Mouse (Mus musculus) limb, embryonic 14.5 days (tissue): ENCODE data around the gene Dhrs4. TPM values are rescaled to one million over a fixed set of nuclear protein-coding genes. Genes with fewer than 3 reads are reported as not detected.
A peak's percentile ranks its signal among the peaks of the same experiment; 100 is the strongest.

ENCODE experiments used
- ATAC-seq: fragments of 200-750 bp; cut with Nextera tagmentation; 2 replicates; pipeline ENCODE4 v1.8.0; 2017; ENCODE audit warnings: low read depth, moderate number of reproducible peaks, moderate TSS enrichment; ENCODE audit not compliant: low FRiP score
- DNase-seq: peaks from one replicate; pipeline ENCODE4 v3.0.0-alpha.2; 2015; ENCODE audit warnings: low spot score
- H3K27ac ChIP-seq: fragments of 300-500 bp; sonication (generic); replicated peaks from 2 replicates; pipeline ENCODE4 v1.5.1; 2014; ENCODE audit warnings: low read depth, mild to moderate bottlenecking, low read length, moderate library complexity, mixed read lengths
- H3K27me3 ChIP-seq: fragments of 300-500 bp; sonication (generic); 2 replicates; pipeline ENCODE4 v1.6.1; 2014; ENCODE audit warnings: low read length, mixed read lengths; ENCODE audit not compliant: control insufficient read depth, insufficient read depth
- H3K36me3 ChIP-seq: fragments of 300-500 bp; sonication (generic); 2 replicates; pipeline ENCODE4 v1.6.1; 2014; ENCODE audit warnings: mild to moderate bottlenecking, low read length, moderate library complexity, mixed read lengths; ENCODE audit not compliant: control insufficient read depth, insufficient read depth
- H3K4me1 ChIP-seq: fragments of 300-500 bp; sonication (generic); 2 replicates; pipeline ENCODE4 v1.6.1; 2014; ENCODE audit warnings: antibody characterized with exemption, low read length, mixed read lengths; ENCODE audit not compliant: control insufficient read depth, insufficient read depth
- H3K4me2 ChIP-seq: fragments of 300-500 bp; sonication (generic); replicated peaks from 2 replicates; pipeline ENCODE4 v1.6.1; 2014; ENCODE audit warnings: low read depth, mild to moderate bottlenecking, low read length, moderate library complexity; ENCODE audit not compliant: severe bottlenecking
- H3K4me3 ChIP-seq: fragments of 300-500 bp; sonication (generic); replicated peaks from 2 replicates; pipeline ENCODE4 v1.5.1; 2014; ENCODE audit warnings: low read length
- H3K9ac ChIP-seq: fragments of 300-500 bp; sonication (generic); 2 replicates; pipeline ENCODE4 v1.6.1; 2014; ENCODE audit warnings: mild to moderate bottlenecking, low read depth, low read length, moderate library complexity; ENCODE audit not compliant: severe bottlenecking
- H3K9me3 ChIP-seq: fragments of 300-500 bp; sonication (generic); 2 replicates; pipeline ENCODE4 v1.6.1; 2016; ENCODE audit warnings: low read length; ENCODE audit not compliant: control insufficient read depth
- POLR2A ChIP-seq: fragments of 200-500 bp; IDR thresholded peaks from 2 replicates; pipeline ENCODE4 v1.8.0; 2012; ENCODE audit warnings: inconsistent platforms, mild to moderate bottlenecking, moderate library complexity, borderline replicate concordance; ENCODE audit not compliant: insufficient read depth, insufficient read length; ENCODE audit errors: extremely low read depth
- WGBS: fragments of 180-500 bp; shearing (Covaris S2); extraction: QIAGEN DNeasy Blood & Tissue Kit; methylation state at CpG from one replicate; pipeline ENCODE4 v1.1.7; 2014; 5-methylcytosine and 5-hydroxymethylcytosine counted together
- polyA plus RNA-seq, 2 experiments: library from polyadenylated mRNA; depleted of rRNA in 1 of 2; stranded (reverse) in 1 of 2; unstranded in 1 of 2; fragments of >200 nt; fragmentation: Nextera tagmentation in 1 of 2; extraction: Ambion mirVana in 1 of 2; gene quantifications; 2 replicates each; pipeline versions ENCODE4 v1.2.1 to v1.2.3; 2012 to 2014

Gene Dhrs4
- polyA plus RNA-seq, 2 experiments, result 48.4 to 58.6 TPM

GRCm38 (mm10) chr14:55527940-55528339, 49.4 kb downstream of the Dhrs4 start:
- peak; percentile 32 for DNase-seq

GRCm38 (mm10) chr14:55536116-55536745, 57.7 kb downstream of the Dhrs4 start:
- H3K9me3 ChIP-seq, result no peaks in the 10 kb centered on the region
- no peak for TF ChIP-seq POLR2A
- H3K36me3 ChIP-seq, result no peaks in the 10 kb centered on the region
- ATAC-seq, result no peak
- H3K4me2 ChIP-seq, result no peak overlapping the region
- 47% methylated on average over 6 of the region's 6 CpGs for WGBS
- H3K4me3 ChIP-seq, result no peak overlapping the region
- no peak for DNase-seq
- peaks cover 4% of the 10 kb centered on the region for H3K4me1 ChIP-seq
- no peak overlapping the region for H3K27ac ChIP-seq
- no peak overlapping the region for H3K9ac ChIP-seq
- H3K27me3 ChIP-seq, result no peaks in the 10 kb centered on the region

More at GRCm38 (mm10) chr14:55527940-55528339, 49.4 kb downstream of the Dhrs4 start:
- no peak for TF ChIP-seq POLR2A
- Histone ChIP-seq H3K27ac (no peak overlapping the region), H3K9ac (no peak overlapping the region), H3K4me3 (no peak overlapping the region), H3K9me3 (no peaks in the 10 kb centered on the region), H3K36me3 (no peaks in the 10 kb centered on the region), H3K4me2 (no peak overlapping the region), H3K4me1 (no peaks in the 10 kb centered on the region), H3K27me3 (peaks cover 5% of the 10 kb centered on the region; the same call in 1 of the 2 replicates)
- no peak for ATAC-seq
- WGBS, result 16% methylated on average over 3 of the region's 3 CpGs

Other genes with a start within 250 kb of the Dhrs4 start
- gene Carmil3, start 11.9 kb downstream of the Dhrs4 start, polyA plus RNA-seq (2012; rRNA removed), result 24.8 and 28.8 TPM in 2 replicates
- 3.6 and 5.4 TPM in 2 replicates for gene Carmil3, start 11.9 kb downstream of the Dhrs4 start, polyA plus RNA-seq (2014; fragmentation: Nextera tagmentation; extraction: Ambion mirVana)
- 0.74 and 0.83 TPM in 2 replicates for gene Cpne6, start 31.7 kb downstream of the Dhrs4 start, polyA plus RNA-seq (2012; rRNA removed)
- 0.47 and 0.65 TPM in 2 replicates for gene Cpne6, start 31.7 kb downstream of the Dhrs4 start, polyA plus RNA-seq (2014; fragmentation: Nextera tagmentation; extraction: Ambion mirVana)
- gene Nrl, start 46.2 kb downstream of the Dhrs4 start, polyA plus RNA-seq (2012; rRNA removed), result 0.06 TPM in 1 of 2 replicates, not detected in the other
- not detected in 2 replicates for gene Nrl, start 46.2 kb downstream of the Dhrs4 start, polyA plus RNA-seq (2014; fragmentation: Nextera tagmentation; extraction: Ambion mirVana)
- gene Pck2, start 61.5 kb downstream of the Dhrs4 start, polyA plus RNA-seq (2012; rRNA removed), result 39.3 and 52.1 TPM in 2 replicates
- gene Pck2, start 61.5 kb downstream of the Dhrs4 start, polyA plus RNA-seq (2014; fragmentation: Nextera tagmentation; extraction: Ambion mirVana), result 22.5 and 28.0 TPM in 2 replicates
- gene Dcaf11, start 81.2 kb downstream of the Dhrs4 start, polyA plus RNA-seq (2012; rRNA removed), result 47.5 and 53.0 TPM in 2 replicates
- gene Dcaf11, start 81.2 kb downstream of the Dhrs4 start, polyA plus RNA-seq (2014; fragmentation: Nextera tagmentation; extraction: Ambion mirVana), result 53.8 and 56.0 TPM in 2 replicates
- 0.67 and 0.88 TPM in 2 replicates for gene A730061H03Rik, start 81.6 kb downstream of the Dhrs4 start, polyA plus RNA-seq (2012; rRNA removed)
- 0.74 and 1.7 TPM in 2 replicates for gene A730061H03Rik, start 81.6 kb downstream of the Dhrs4 start, polyA plus RNA-seq (2014; fragmentation: Nextera tagmentation; extraction: Ambion mirVana)
- gene Fitm1, start 96.9 kb downstream of the Dhrs4 start, polyA plus RNA-seq (2012; rRNA removed), result 30.9 and 43.0 TPM in 2 replicates
- 19.1 and 26.9 TPM in 2 replicates for gene Fitm1, start 96.9 kb downstream of the Dhrs4 start, polyA plus RNA-seq (2014; fragmentation: Nextera tagmentation; extraction: Ambion mirVana)
- gene Psme1, start 99.4 kb downstream of the Dhrs4 start, polyA plus RNA-seq (2012; rRNA removed), result 66.8 and 77.6 TPM in 2 replicates
- gene Psme1, start 99.4 kb downstream of the Dhrs4 start, polyA plus RNA-seq (2014; fragmentation: Nextera tagmentation; extraction: Ambion mirVana), result 147 and 154 TPM in 2 replicates
- 6.6 and 6.9 TPM in 2 replicates for gene Emc9, start 106.5 kb downstream of the Dhrs4 start, polyA plus RNA-seq (2012; rRNA removed)
- 6.5 and 7.0 TPM in 2 replicates for gene Emc9, start 106.5 kb downstream of the Dhrs4 start, polyA plus RNA-seq (2014; fragmentation: Nextera tagmentation; extraction: Ambion mirVana)
- 75.8 and 78.5 TPM in 2 replicates for gene Psme2, start 112.4 kb downstream of the Dhrs4 start, polyA plus RNA-seq (2012; rRNA removed)
- 239 and 245 TPM in 2 replicates for gene Psme2, start 112.4 kb downstream of the Dhrs4 start, polyA plus RNA-seq (2014; fragmentation: Nextera tagmentation; extraction: Ambion mirVana)
- 23.0 and 34.1 TPM in 2 replicates for gene Rnf31, start 113.0 kb downstream of the Dhrs4 start, polyA plus RNA-seq (2012; rRNA removed)
- 13.1 and 18.1 TPM in 2 replicates for gene Rnf31, start 113.0 kb downstream of the Dhrs4 start, polyA plus RNA-seq (2014; fragmentation: Nextera tagmentation; extraction: Ambion mirVana)
- 21.0 and 26.4 TPM in 2 replicates for gene Irf9, start 124.8 kb downstream of the Dhrs4 start, polyA plus RNA-seq (2012; rRNA removed)
- 9.8 and 11.3 TPM in 2 replicates for gene Irf9, start 124.8 kb downstream of the Dhrs4 start, polyA plus RNA-seq (2014; fragmentation: Nextera tagmentation; extraction: Ambion mirVana)
- gene Rec8, start 139.3 kb downstream of the Dhrs4 start, polyA plus RNA-seq (2012; rRNA removed), result 8.9 and 9.6 TPM in 2 replicates
- 2.4 and 2.8 TPM in 2 replicates for gene Rec8, start 139.3 kb downstream of the Dhrs4 start, polyA plus RNA-seq (2014; fragmentation: Nextera tagmentation; extraction: Ambion mirVana)
- 185 and 239 TPM in 2 replicates for gene Ipo4, start 157.2 kb downstream of the Dhrs4 start, polyA plus RNA-seq (2012; rRNA removed)
- 131 and 133 TPM in 2 replicates for gene Ipo4, start 157.2 kb downstream of the Dhrs4 start, polyA plus RNA-seq (2014; fragmentation: Nextera tagmentation; extraction: Ambion mirVana)
- gene Gm49378, start 159.1 kb downstream of the Dhrs4 start, polyA plus RNA-seq (2012; rRNA removed), result 6.8 and 12.2 TPM in 2 replicates
- 1.5 and 3.7 TPM in 2 replicates for gene Gm49378, start 159.1 kb downstream of the Dhrs4 start, polyA plus RNA-seq (2014; fragmentation: Nextera tagmentation; extraction: Ambion mirVana)
- gene Tm9sf1, start 165.0 kb downstream of the Dhrs4 start, polyA plus RNA-seq (2012; rRNA removed), result 92.3 and 128 TPM in 2 replicates
- 111 and 116 TPM in 2 replicates for gene Tm9sf1, start 165.0 kb downstream of the Dhrs4 start, polyA plus RNA-seq (2014; fragmentation: Nextera tagmentation; extraction: Ambion mirVana)
- 2.9 and 3.3 TPM in 2 replicates for gene Tssk4, start 171.4 kb downstream of the Dhrs4 start, polyA plus RNA-seq (2012; rRNA removed)
- gene Tssk4, start 171.4 kb downstream of the Dhrs4 start, polyA plus RNA-seq (2014; fragmentation: Nextera tagmentation; extraction: Ambion mirVana), result 1.2 and 1.4 TPM in 2 replicates
- 47.4 and 49.7 TPM in 2 replicates for gene Mdp1, start 181.8 kb downstream of the Dhrs4 start, polyA plus RNA-seq (2012; rRNA removed)
- gene Mdp1, start 181.8 kb downstream of the Dhrs4 start, polyA plus RNA-seq (2014; fragmentation: Nextera tagmentation; extraction: Ambion mirVana), result 53.7 and 59.1 TPM in 2 replicates
- 51.1 and 53.6 TPM in 2 replicates for gene Gmpr2, start 193.2 kb downstream of the Dhrs4 start, polyA plus RNA-seq (2012; rRNA removed)
- gene Gmpr2, start 193.2 kb downstream of the Dhrs4 start, polyA plus RNA-seq (2014; fragmentation: Nextera tagmentation; extraction: Ambion mirVana), result 53.1 and 68.5 TPM in 2 replicates
- gene Nedd8, start 193.4 kb downstream of the Dhrs4 start, polyA plus RNA-seq (2012; rRNA removed), result 347 and 416 TPM in 2 replicates
- 567 and 583 TPM in 2 replicates for gene Nedd8, start 193.4 kb downstream of the Dhrs4 start, polyA plus RNA-seq (2014; fragmentation: Nextera tagmentation; extraction: Ambion mirVana)
- gene Tinf2, start 203.1 kb downstream of the Dhrs4 start, polyA plus RNA-seq (2012; rRNA removed), result 35.9 and 38.4 TPM in 2 replicates
- gene Tinf2, start 203.1 kb downstream of the Dhrs4 start, polyA plus RNA-seq (2014; fragmentation: Nextera tagmentation; extraction: Ambion mirVana), result 34.2 and 40.1 TPM in 2 replicates
- 15.0 and 17.7 TPM in 2 replicates for gene Tgm1, start 235.2 kb downstream of the Dhrs4 start, polyA plus RNA-seq (2012; rRNA removed)
- gene Tgm1, start 235.2 kb downstream of the Dhrs4 start, polyA plus RNA-seq (2014; fragmentation: Nextera tagmentation; extraction: Ambion mirVana), result 17.0 and 21.2 TPM in 2 replicates
- 41.7 and 53.5 TPM in 2 replicates for gene Rabggta, start 243.5 kb downstream of the Dhrs4 start, polyA plus RNA-seq (2012; rRNA removed)
- gene Rabggta, start 243.5 kb downstream of the Dhrs4 start, polyA plus RNA-seq (2014; fragmentation: Nextera tagmentation; extraction: Ambion mirVana), result 20.4 and 23.0 TPM in 2 replicates